Mouse (Mus musculus) liver, adult 2 months (tissue): Measurements from ENCODE around the gene Tmem50a.

Experiments
- CTCF ChIP-seq: fragments of 200-500 bp; IDR thresholded peaks from 2 replicates; pipeline ENCODE4 v1.5.1; 2011; ENCODE audit warnings: low read depth, low read length, control low read depth
- POLR2A ChIP-seq: fragments of 200-500 bp; IDR thresholded peaks from 2 replicates; pipeline ENCODE4 v1.6.1; 2011; ENCODE audit warnings: low read length, control low read depth; ENCODE audit not compliant: insufficient read depth; ENCODE audit errors: extremely low read depth

- TF ChIP-seq POLR2A: no peak
- TF ChIP-seq CTCF: peak; percentile 62; the same call in 1 of the 2 replicates
Measured at GRCm38 (mm10) chr4:134880041-134880440, 34.8 kb downstream of the Tmem50a start.
